Mouse (Mus musculus) layer of hippocampus, postnatal 36 days (tissue): ENCODE results near the gene Smc5. TPM values are rescaled to one million over a fixed set of nuclear protein-coding genes. Genes with fewer than 3 reads are reported as not detected.

Source experiments
- DNase-seq, 2 experiments: peaks; one replicate each; pipeline ENCODE4 v3.0.0; 2022
- total RNA-seq, 2 experiments: library from RNA; stranded (reverse); gene quantifications; 2 replicates each; pipeline ENCODE4 v1.2.3; 2021

Smc5 gene
- total RNA-seq, 2 experiments from 2014 or later: 34.0 to 39.8 TPM

GRCm38 (mm10) chr19:23188986-23189385 is 84.7 kb downstream of the Smc5 start:
- DNase-seq: no peak

GRCm38 (mm10) chr19:23187732-23188131 is 86.0 kb downstream of the Smc5 start:
- no peak for DNase-seq

- DNase-seq: no peak
Observed at GRCm38 (mm10) chr19:23184068-23184467, 89.6 kb downstream of the Smc5 start.

GRCm38 (mm10) chr19:23183493-23183892 is 90.2 kb downstream of the Smc5 start:
- DNase-seq: no peak

- no peak for DNase-seq
Observed at GRCm38 (mm10) chr19:23178533-23178932, 95.2 kb downstream of the Smc5 start.

GRCm38 (mm10) chr19:23175511-23175910 is 98.2 kb downstream of the Smc5 start:
- DNase-seq: no peak

GRCm38 (mm10) chr19:23175090-23175489 is 98.6 kb downstream of the Smc5 start:
- no peak for DNase-seq

GRCm38 (mm10) chr19:23171136-23171535 is 102.6 kb downstream of the Smc5 start:
- no peak for DNase-seq

GRCm38 (mm10) chr19:23170476-23170875 is 103.2 kb downstream of the Smc5 start:
- no peak for DNase-seq

GRCm38 (mm10) chr19:23169659-23170050 is 104.0 kb downstream of the Smc5 start:
- no peak for DNase-seq

GRCm38 (mm10) chr19:23168899-23169658 is 104.6 kb downstream of the Smc5 start:
- no peak for DNase-seq

- no peak for DNase-seq
Observed at GRCm38 (mm10) chr19:23166550-23167284, 107.0 kb downstream of the Smc5 start.

- no peak for DNase-seq
Observed at GRCm38 (mm10) chr19:23164651-23165240, 109.0 kb downstream of the Smc5 start.

GRCm38 (mm10) chr19:23163361-23163760 is 110.3 kb downstream of the Smc5 start:
- DNase-seq: no peak

GRCm38 (mm10) chr19:23162877-23163276 is 110.8 kb downstream of the Smc5 start:
- no peak for DNase-seq

GRCm38 (mm10) chr19:23162387-23162809 is 111.3 kb downstream of the Smc5 start:
- DNase-seq: no peak

- no peak for DNase-seq
Observed at GRCm38 (mm10) chr19:23159780-23160395, 113.8 kb downstream of the Smc5 start.

Other genes with a start within 250 kb of the Smc5 start
- 100 to 1,000 TPM; 160 to 182 TPM for gene Klf9, start 132.7 kb downstream of the Smc5 start, total RNA-seq
- under 1 TPM; 0.82 to 0.83 TPM for gene Mamdc2, start 174.5 kb upstream of the Smc5 start, total RNA-seq